Mouse (Mus musculus): Measurements from ENCODE around the gene Usp15. TPM values are rescaled to one million over a fixed set of nuclear protein-coding genes. Genes with fewer than 3 reads are reported as not detected.

Usp15 gene
- polyA plus RNA-seq, 1 experiment: 52.4 TPM

- WGBS: 1% methylated on average over 53 of the region's 58 CpGs
- no peaks in the 10 kb centered on the region for H3K27me3 ChIP-seq (ENCODE audit: control insufficient read depth, insufficient read depth, low read length)
- DNase-seq: peak; percentile 96 to 98
- H3K27ac ChIP-seq (ENCODE audit: insufficient read depth, low read length): peak within 1 kb of the TSS; percentile 87; the same call in 1 of the 2 replicates
- H3K4me1 ChIP-seq (ENCODE audit: control insufficient read depth, insufficient read depth, low read length): no peaks in the 10 kb centered on the region; the same call in 1 of the 2 replicates
- H3K4me3 ChIP-seq (replicated peaks; ENCODE audit: insufficient read depth, low read depth, low read length): peak within 1 kb of the TSS; percentile 98
- peak; percentile 68; the same call in 1 of the 2 replicates for TF ChIP-seq POLR2A (IDR thresholded peaks at IDR 0.05; ENCODE audit: borderline replicate concordance, insufficient read depth, low read length)
- TF ChIP-seq CTCF (IDR thresholded peaks at IDR 0.05; ENCODE audit: borderline replicate concordance, insufficient read depth, low read depth, low read length): no peak
Observed at GRCm38 (mm10) chr10:123076245-123077023, 120.4 kb downstream of the Usp15 start, which contains the start of gene Mon2. Mon2 (minus strand) TSS chr10:123076505.

GRCm38 (mm10) chr10:123075751-123076242, 121.0 kb downstream of the Usp15 start:
- no peaks in the 10 kb centered on the region for H3K27me3 ChIP-seq (ENCODE audit: control insufficient read depth, insufficient read depth, low read length)
- TF ChIP-seq CTCF (IDR thresholded peaks at IDR 0.05; ENCODE audit: borderline replicate concordance, insufficient read depth, low read depth, low read length) (no peak), POLR2A (IDR thresholded peaks at IDR 0.05; ENCODE audit: borderline replicate concordance, insufficient read depth, low read length) (no peak)
- peak overlapping the region; percentile 61 for H3K4me3 ChIP-seq (replicated peaks; ENCODE audit: insufficient read depth, low read depth, low read length)
- H3K4me1 ChIP-seq (ENCODE audit: control insufficient read depth, insufficient read depth, low read length): no peaks in the 10 kb centered on the region; the same call in 1 of the 2 replicates
- H3K27ac ChIP-seq (ENCODE audit: insufficient read depth, low read length): peak overlapping the region; percentile 87; the same call in 1 of the 2 replicates
- peak in 1 of 2 experiments; percentile 58 for DNase-seq
- WGBS: under 1% methylated on average over 48 of the region's 48 CpGs

DNA sequence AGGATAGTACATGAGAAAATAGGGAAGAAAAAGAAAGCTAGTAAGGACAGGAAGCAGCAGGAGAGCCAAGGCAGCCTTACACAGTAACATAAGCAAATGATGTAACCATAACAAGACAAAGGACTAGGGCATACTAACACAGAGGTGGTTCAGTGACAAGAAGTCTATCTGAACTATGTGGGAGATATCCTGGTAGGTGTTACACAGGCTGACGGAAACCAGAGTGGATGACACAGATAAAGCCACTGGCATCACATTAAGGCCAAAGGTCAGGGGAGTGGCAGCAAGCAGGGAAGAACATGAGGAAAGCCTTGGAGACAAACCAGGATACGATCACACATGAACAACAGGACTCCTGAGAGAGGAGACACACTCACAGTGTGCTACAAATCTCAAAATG, 124.8 kb downstream of the Usp15 start:
- H3K4me1 ChIP-seq (ENCODE audit: control insufficient read depth, insufficient read depth, low read length): no peaks in the 10 kb centered on the region
- H3K27me3 ChIP-seq (ENCODE audit: control insufficient read depth, insufficient read depth, low read length): no peaks in the 10 kb centered on the region
- DNase-seq: no peak
- 65% methylated on average over 2 of the region's 2 CpGs for WGBS
- H3K27ac ChIP-seq (ENCODE audit: insufficient read depth, low read length): no peak overlapping the region
- H3K4me3 ChIP-seq (replicated peaks; ENCODE audit: insufficient read depth, low read depth, low read length): no peak overlapping the region
- no peak for TF ChIP-seq CTCF (IDR thresholded peaks at IDR 0.05; ENCODE audit: borderline replicate concordance, insufficient read depth, low read depth, low read length)
- TF ChIP-seq POLR2A (IDR thresholded peaks at IDR 0.05; ENCODE audit: borderline replicate concordance, insufficient read depth, low read length): no peak

- no peak for TF ChIP-seq POLR2A (IDR thresholded peaks at IDR 0.05; ENCODE audit: borderline replicate concordance, insufficient read depth, low read length)
- TF ChIP-seq CTCF (IDR thresholded peaks at IDR 0.05; ENCODE audit: borderline replicate concordance, insufficient read depth, low read depth, low read length): no peak
- Histone ChIP-seq H3K4me3 (replicated peaks; ENCODE audit: insufficient read depth, low read depth, low read length) (no peak overlapping the region), H3K27me3 (ENCODE audit: control insufficient read depth, insufficient read depth, low read length) (no peaks in the 10 kb centered on the region), H3K4me1 (ENCODE audit: control insufficient read depth, insufficient read depth, low read length) (peaks cover 6% of the 10 kb centered on the region; the same call in 1 of the 2 replicates), H3K27ac (ENCODE audit: insufficient read depth, low read length) (no peak overlapping the region)
- no peak for DNase-seq
- 91% methylated on average over 2 of the region's 2 CpGs for WGBS
Observed at GRCm38 (mm10) chr10:123063021-123063420, 133.8 kb downstream of the Usp15 start.

DNA sequence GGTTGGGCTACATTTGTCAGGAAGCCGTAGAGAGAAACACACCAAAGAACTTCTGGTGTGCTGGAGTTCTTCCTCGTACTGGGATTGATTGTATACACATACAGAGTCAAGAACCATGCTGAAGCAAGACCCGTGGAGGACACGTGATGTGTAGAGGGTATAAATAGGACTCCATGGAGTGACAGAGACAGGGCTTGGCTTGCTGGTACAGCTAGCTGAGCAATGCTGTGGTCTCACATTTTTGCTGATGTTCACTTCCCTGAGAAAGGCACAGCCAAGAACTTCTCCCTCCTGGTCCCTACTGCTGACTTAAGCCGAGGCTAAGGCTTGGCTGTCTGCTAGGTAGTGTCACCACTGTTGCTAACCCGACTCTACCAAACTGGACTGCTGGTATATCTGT, 136.0 kb downstream of the Usp15 start:
- 80% methylated on average over 6 of the region's 6 CpGs for WGBS
- H3K27ac ChIP-seq (ENCODE audit: insufficient read depth, low read length): 0 out of 2 replicates have a peak overlapping the region, but pooled peaks have one; percentile 27
- no peak for DNase-seq

GRCm38 (mm10) chr10:123057082-123057481, 139.7 kb downstream of the Usp15 start:
- no peak for DNase-seq
- H3K4me1 ChIP-seq (ENCODE audit: control insufficient read depth, insufficient read depth, low read length): peaks cover 13% of the 10 kb centered on the region
- no peak overlapping the region for H3K27ac ChIP-seq (ENCODE audit: insufficient read depth, low read length)

More for the DNA sequence above, 136.0 kb downstream of the Usp15 start:
- H3K4me3 ChIP-seq (replicated peaks; ENCODE audit: insufficient read depth, low read depth, low read length): no peak overlapping the region
- TF ChIP-seq CTCF (IDR thresholded peaks at IDR 0.05; ENCODE audit: borderline replicate concordance, insufficient read depth, low read depth, low read length): no peak
- no peak for TF ChIP-seq POLR2A (IDR thresholded peaks at IDR 0.05; ENCODE audit: borderline replicate concordance, insufficient read depth, low read length)
- no peaks in the 10 kb centered on the region for H3K27me3 ChIP-seq (ENCODE audit: control insufficient read depth, insufficient read depth, low read length)
- H3K4me1 ChIP-seq (ENCODE audit: control insufficient read depth, insufficient read depth, low read length): peaks cover 8% of the 10 kb centered on the region

DNA sequence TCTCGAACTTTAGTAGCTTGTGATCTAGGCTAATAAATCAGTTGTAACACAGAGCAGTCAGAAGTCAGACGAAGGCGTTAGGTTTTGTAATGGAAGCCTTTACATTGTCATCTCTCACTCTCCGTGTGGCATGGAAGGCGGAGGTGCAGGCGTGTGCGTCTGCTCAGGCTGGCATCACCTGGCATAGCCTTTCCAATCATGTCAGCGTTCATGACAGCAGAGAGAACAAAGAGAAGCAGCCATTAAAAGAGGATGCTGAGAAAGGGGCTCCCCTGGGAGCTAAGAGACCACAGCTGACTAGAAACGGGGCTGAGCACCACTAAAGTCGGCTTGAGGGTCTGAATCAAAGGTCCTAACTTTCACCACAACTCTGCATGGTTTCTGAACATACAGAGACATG, 140.3 kb downstream of the Usp15 start:
- WGBS: 73% methylated on average over 10 of the region's 10 CpGs
- H3K27me3 ChIP-seq (ENCODE audit: control insufficient read depth, insufficient read depth, low read length): no peaks in the 10 kb centered on the region
- H3K4me3 ChIP-seq (replicated peaks; ENCODE audit: insufficient read depth, low read depth, low read length): no peak overlapping the region
- DNase-seq: no peak
- H3K27ac ChIP-seq (ENCODE audit: insufficient read depth, low read length): no peak overlapping the region
- TF ChIP-seq POLR2A (IDR thresholded peaks at IDR 0.05; ENCODE audit: borderline replicate concordance, insufficient read depth, low read length) (no peak), CTCF (IDR thresholded peaks at IDR 0.05; ENCODE audit: borderline replicate concordance, insufficient read depth, low read depth, low read length) (no peak)
- peaks cover 13% of the 10 kb centered on the region for H3K4me1 ChIP-seq (ENCODE audit: control insufficient read depth, insufficient read depth, low read length)

More at GRCm38 (mm10) chr10:123057082-123057481, 139.7 kb downstream of the Usp15 start:
- Histone ChIP-seq H3K27me3 (ENCODE audit: control insufficient read depth, insufficient read depth, low read length) (no peaks in the 10 kb centered on the region), H3K4me3 (replicated peaks; ENCODE audit: insufficient read depth, low read depth, low read length) (no peak overlapping the region)
- TF ChIP-seq CTCF (IDR thresholded peaks at IDR 0.05; ENCODE audit: borderline replicate concordance, insufficient read depth, low read depth, low read length): peak; percentile 19; the same call in 1 of the 2 replicates
- TF ChIP-seq POLR2A (IDR thresholded peaks at IDR 0.05; ENCODE audit: borderline replicate concordance, insufficient read depth, low read length): no peak
- 86% methylated on average over 1 of the region's 1 CpGs for WGBS
